In the genomic region with DNA sequence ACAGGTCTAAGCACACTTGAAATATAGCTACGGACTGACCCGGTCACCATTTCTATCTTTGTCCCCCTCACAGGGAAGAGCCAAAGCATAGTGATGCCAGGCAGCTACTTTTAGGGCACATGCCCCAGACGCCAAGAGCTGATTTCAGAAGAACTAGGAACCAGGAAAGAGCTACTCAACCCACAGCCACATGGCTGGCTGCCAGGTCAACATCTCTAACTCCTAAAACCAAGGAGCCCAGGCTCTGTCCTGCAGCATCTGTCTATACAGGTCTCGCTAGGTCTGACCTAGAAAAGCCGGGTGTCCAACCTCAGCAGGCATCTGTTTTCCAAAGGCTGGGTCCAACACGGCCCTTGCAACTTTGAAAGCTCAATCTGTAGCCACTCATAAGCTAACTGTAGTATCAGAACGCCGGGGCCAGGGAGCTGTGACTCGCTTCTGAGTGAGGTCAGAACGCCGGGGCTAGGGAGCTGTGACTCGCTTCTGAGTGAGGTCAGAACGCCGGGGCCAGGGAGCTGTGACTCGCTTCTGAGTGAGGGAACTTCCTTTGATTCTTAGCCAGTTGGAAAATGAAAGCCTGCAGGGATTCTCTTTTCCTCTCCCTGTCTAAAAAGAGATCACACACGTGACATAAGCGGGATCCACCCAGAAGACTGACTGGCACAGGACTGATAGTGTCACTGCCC, we compare ENCODE assay signal across 9 mouse cellular contexts. TPM values are rescaled to one million over a fixed set of nuclear protein-coding genes. Genes with fewer than 3 reads are reported as not detected.
DNase-seq lines count a peak whose midpoint lies in the region.
"Had no signal": no experiment of that assay in that cellular context is flagged by ENCODE, and none has a peak within 500 bp of the region (broad histone marks: within the 10 kb centered on the region; RNA-seq: fewer than 3 reads in every experiment).

No protein-coding gene starts in this region.

- intact Hi-C loops in heart, postnatal 25 days (cut with DNase I): no loop called here

- DNase-seq in heart, adult 11 months: peak; percentile 95
- DNase-seq in heart, postnatal 25 days (ENCODE audit: low spot score): no peak
- DNase-seq in Muller cell, postnatal 12 days (ENCODE audit: inconsistent ontology term): peak; percentile 80
- DNase-seq in heart, adult 8-10 months (ENCODE audit: low spot score): peak; percentile 52
- DNase-seq in lung, postnatal 14 days: peak; percentile 59
- no peak for DNase-seq in c-Kit-positive CD71-positive TER-119-positive erythroid progenitor cells, embryonic 14.5 days (ENCODE audit: low spot score)
- no peak for DNase-seq in frontal cortex, postnatal 10 days (ENCODE audit: low spot score in 2 of 2)
- no peak for DNase-seq in liver
- DNase-seq: cerebellum, postnatal 10 days had no signal

RNA-seq across cellular contexts. Expression of gene Ezr, which starts 33.7 kb away (rescaled TPM):
- 10 to 100 TPM; 39.3 to 43.6 TPM for total RNA-seq in heart, postnatal 25 days (2021)
- total RNA-seq in heart, adult 8-10 months (2022): 10 to 100 TPM; 29.1 to 38.7 (median 33.9) TPM

Comparison
In these comparisons a context has a peak if more than half of its experiments do, and no peak if none do; other contexts are left out.
1. DNase-seq: peak in heart, adult 11 months (single experiment), Muller cell, postnatal 12 days (single experiment), heart, adult 8-10 months (single experiment) and lung, postnatal 14 days (single experiment); none in heart, postnatal 25 days (single experiment), c-Kit-positive CD71-positive TER-119-positive erythroid progenitor cells, embryonic 14.5 days (single experiment), frontal cortex, postnatal 10 days (0 of 2) and liver (single experiment).